Mouse (Mus musculus) lung, adult 2 months (tissue): ENCODE measurements around the gene Sez6l.

Experiments used
- CTCF ChIP-seq: fragments of 200-500 bp; IDR thresholded peaks from 2 replicates; pipeline ENCODE4 v1.5.1; 2011; ENCODE audit warnings: mild to moderate bottlenecking, low read length, control low read depth; ENCODE audit not compliant: insufficient read depth
- POLR2A ChIP-seq: fragments of 200-500 bp; IDR thresholded peaks from 2 replicates; pipeline ENCODE4 v1.6.1; 2011; ENCODE audit warnings: low read depth, mild to moderate bottlenecking, control low read depth, low read length, borderline replicate concordance; ENCODE audit errors: extremely low read depth

- TF ChIP-seq POLR2A (no peak), CTCF (no peak)
Measured at GRCm38 (mm10) chr5:112394415-112394763, 182.6 kb downstream of the Sez6l start.
